Mouse (Mus musculus) small intestine, adult 2 months (tissue): Measurements from ENCODE around the gene Igsf21. TPM values are rescaled to one million over a fixed set of nuclear protein-coding genes. Genes with fewer than 3 reads are reported as not detected.

Experiments used
- H3K27ac ChIP-seq: fragments of 200-500 bp; 2 replicates; pipeline ENCODE4 v1.5.1; 2012; ENCODE audit warnings: low read depth, low read length, control low read depth, inconsistent platforms; ENCODE audit not compliant: insufficient read depth
- H3K27me3 ChIP-seq: fragments of 200-500 bp; 2 replicates; pipeline ENCODE4 v1.6.1; 2012; ENCODE audit warnings: mild to moderate bottlenecking, moderate library complexity, low read length, inconsistent platforms; ENCODE audit not compliant: control insufficient read depth, insufficient read depth
- H3K36me3 ChIP-seq: fragments of 200-500 bp; 2 replicates; pipeline ENCODE4 v1.6.1; 2012; ENCODE audit warnings: mild to moderate bottlenecking, low read length, control low read depth, inconsistent platforms; ENCODE audit not compliant: control insufficient read depth, insufficient read depth
- H3K4me1 ChIP-seq: fragments of 200-500 bp; 2 replicates; pipeline ENCODE4 v1.6.1; 2012; ENCODE audit warnings: low read length, inconsistent platforms, mixed read lengths; ENCODE audit not compliant: control insufficient read depth, insufficient read depth, insufficient read length
- H3K4me3 ChIP-seq: fragments of 200-500 bp; 2 replicates; pipeline ENCODE4 v1.5.1; 2012; ENCODE audit warnings: low read depth, mild to moderate bottlenecking, control low read depth, inconsistent platforms, low read length, moderate library complexity
- CTCF ChIP-seq: fragments of 200-500 bp; IDR thresholded peaks from 2 replicates; pipeline ENCODE4 v1.5.1; 2012; ENCODE audit warnings: low read depth, mild to moderate bottlenecking, control low read depth, inconsistent platforms, low read length, moderate library complexity, mixed read lengths; ENCODE audit not compliant: insufficient replicate concordance, insufficient read length; ENCODE audit errors: extremely low read depth
- POLR2A ChIP-seq: fragments of 200-500 bp; IDR thresholded peaks from 2 replicates; pipeline ENCODE4 v1.6.1; 2012; ENCODE audit warnings: low read depth, mild to moderate bottlenecking, control low read depth, inconsistent platforms, low read length, moderate library complexity
- WGBS: fragments of 180-500 bp; shearing (Covaris S2); methylation state at CpG from one replicate; pipeline ENCODE4 v1.1.7; 2018; 5-methylcytosine and 5-hydroxymethylcytosine counted together
- polyA plus RNA-seq: library from polyadenylated mRNA; depleted of rRNA; stranded (reverse); fragments of >200 nt; gene quantifications from 2 replicates; pipeline ENCODE4 v1.2.3, GENCODE M21; 2012

Gene Igsf21
- polyA plus RNA-seq, 1 experiment, result 1.0 TPM

DNA sequence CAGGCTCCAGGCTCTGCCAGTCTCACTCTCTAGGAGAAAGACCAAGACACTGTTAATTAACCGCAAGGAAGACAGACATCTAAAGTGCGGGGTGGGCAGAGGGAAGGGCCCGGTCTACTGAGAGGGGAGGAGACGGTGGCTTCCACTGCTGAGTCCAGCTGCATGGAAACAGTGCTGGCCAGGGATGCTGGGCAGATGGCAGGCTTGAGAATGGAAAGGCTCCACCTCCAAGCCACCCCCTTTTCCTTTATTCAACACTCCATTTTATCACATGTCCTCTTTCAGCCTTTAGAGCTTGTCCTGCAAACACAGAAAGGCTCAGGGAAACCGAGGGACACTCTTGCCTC lies 216.6 kb downstream of the Igsf21 start:
- Histone ChIP-seq H3K4me1 (no peaks in the 10 kb centered on the region), H3K27me3 (no peaks in the 10 kb centered on the region), H3K4me3 (no peak overlapping the region), H3K27ac (no peak overlapping the region), H3K36me3 (no peaks in the 10 kb centered on the region)
- 36% methylated on average over 5 of the region's 5 CpGs for WGBS
- no peak for TF ChIP-seq POLR2A
- no peak for TF ChIP-seq CTCF

DNA sequence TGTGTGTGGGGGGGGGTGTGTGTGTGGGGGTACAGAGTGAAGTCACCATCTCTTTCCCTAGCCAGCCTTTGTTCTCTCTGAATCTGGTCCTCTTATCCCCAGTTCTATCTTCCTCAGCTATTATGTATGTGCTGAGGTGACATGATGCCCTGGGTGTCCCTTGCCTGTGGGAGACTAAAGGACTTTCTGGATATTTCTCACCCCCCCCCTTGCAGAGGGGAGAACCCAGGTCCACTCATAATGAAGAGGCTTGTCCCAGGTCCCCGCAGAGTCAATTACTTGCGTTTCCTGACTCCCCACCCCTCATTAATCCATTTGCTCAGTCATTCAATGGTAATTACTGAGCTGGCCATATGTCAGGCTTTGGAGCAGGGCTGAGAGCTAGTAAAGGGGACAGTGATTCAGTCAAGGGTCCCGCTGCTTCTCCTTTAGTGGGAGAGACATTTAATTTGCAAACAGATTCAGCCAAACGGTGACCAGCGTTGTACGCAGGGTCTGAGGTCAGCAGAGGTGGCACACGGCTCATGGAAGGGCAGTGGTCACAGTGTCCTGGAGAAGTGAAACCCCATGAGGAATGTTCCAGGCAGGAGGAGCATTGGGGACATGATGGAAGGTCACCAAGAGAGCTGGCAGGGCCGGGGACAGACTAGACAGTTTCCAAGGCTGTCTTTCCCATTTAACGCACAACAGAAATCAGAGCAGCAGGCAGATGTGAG lies 217.1 kb downstream of the Igsf21 start:
- TF ChIP-seq CTCF (no peak), POLR2A (no peak)
- no peaks in the 10 kb centered on the region for H3K4me1 ChIP-seq
- no peaks in the 10 kb centered on the region for H3K36me3 ChIP-seq
- H3K27ac ChIP-seq, result no peak overlapping the region
- H3K27me3 ChIP-seq, result no peaks in the 10 kb centered on the region
- no peak overlapping the region for H3K4me3 ChIP-seq
- 61% methylated on average over 9 of the region's 9 CpGs for WGBS

DNA sequence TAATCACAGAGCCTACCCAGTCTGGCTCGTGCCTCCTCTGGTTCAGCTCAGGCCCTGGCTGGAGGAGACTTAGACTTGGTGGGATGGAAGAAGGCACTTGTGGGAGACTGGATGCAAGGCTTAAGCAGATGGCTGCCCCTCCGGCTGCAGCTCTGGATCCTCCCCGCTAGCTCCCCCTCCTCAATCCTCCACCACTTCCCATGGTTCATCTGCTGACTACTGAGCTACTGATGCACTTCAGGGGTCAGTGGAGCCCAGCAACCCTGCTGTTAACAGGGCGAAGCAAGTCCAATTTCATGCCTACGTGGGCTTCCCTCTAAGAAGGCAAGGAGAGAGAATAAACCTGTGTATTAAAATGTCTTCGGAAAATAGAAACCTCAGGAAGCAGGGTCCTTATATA lies 222.8 kb downstream of the Igsf21 start:
- TF ChIP-seq POLR2A (no peak), CTCF (no peak)
- Histone ChIP-seq H3K4me3 (no peak overlapping the region), H3K4me1 (no peaks in the 10 kb centered on the region), H3K27ac (no peak overlapping the region), H3K27me3 (no peaks in the 10 kb centered on the region), H3K36me3 (no peaks in the 10 kb centered on the region)
- 68% methylated on average over 6 of the region's 6 CpGs for WGBS

DNA sequence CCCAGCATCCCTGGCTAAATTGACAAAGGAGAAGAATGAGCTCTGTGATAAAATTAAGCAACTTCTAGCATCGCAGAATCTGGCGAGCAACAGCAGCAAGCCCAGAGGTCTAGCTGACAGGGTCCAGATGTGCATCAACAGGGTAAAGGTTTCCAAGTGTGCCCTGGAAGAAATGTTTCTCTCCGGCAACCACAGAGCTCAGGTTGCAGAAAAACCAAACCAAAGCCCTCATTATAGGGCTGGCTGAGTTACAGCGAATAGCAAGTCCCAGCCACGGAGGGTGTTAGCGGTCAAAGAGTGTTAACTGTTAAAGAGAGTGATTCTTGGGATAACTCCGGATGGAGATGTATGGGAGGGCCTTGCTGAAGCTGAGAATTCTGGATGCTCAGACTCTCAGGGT lies 230.7 kb downstream of the Igsf21 start:
- H3K4me3 ChIP-seq, result no peak overlapping the region
- H3K36me3 ChIP-seq, result no peaks in the 10 kb centered on the region
- no peak for TF ChIP-seq CTCF
- H3K27ac ChIP-seq, result no peak overlapping the region
- WGBS, result 67% methylated on average over 7 of the region's 7 CpGs
- H3K4me1 ChIP-seq, result no peaks in the 10 kb centered on the region
- no peaks in the 10 kb centered on the region for H3K27me3 ChIP-seq

DNA sequence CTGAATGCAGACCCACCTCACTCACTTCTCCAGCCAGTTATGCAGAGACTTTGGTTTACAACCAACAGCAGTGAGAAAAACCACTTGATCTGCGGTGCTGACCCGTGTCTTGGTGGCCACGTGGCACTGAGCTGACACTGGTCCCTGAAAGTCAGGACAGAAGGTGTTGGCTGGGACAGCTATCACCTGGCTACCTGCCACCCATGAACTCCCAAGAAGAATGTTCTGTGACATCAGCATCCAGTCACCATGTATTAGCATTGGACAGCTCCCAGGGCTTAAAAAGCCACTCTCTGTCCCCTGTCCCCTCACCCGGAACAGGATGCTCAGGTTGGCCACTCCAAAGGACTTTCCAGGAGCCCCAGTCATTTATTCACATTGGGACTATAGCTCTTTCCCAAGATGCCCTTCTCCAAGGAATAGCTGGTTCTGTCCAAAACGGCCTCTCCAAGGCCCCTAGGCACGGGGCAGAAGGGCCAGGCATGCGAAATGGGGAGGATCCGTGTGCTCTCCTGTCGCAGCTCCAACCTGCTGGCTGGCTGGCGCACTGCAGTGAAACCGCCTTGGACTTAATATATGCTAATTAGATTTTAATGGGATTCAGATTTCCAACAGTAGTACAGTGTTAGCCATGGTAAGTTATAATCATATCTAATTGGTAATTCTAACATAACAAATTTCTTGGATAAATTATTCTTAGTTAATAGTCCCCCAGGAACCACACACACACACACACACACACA lies 235.7 kb downstream of the Igsf21 start:
- no peak for TF ChIP-seq POLR2A
- TF ChIP-seq CTCF, result no peak
- Histone ChIP-seq H3K27me3 (no peaks in the 10 kb centered on the region), H3K27ac (no peak overlapping the region), H3K36me3 (no peaks in the 10 kb centered on the region), H3K4me1 (no peaks in the 10 kb centered on the region), H3K4me3 (no peak overlapping the region)
- WGBS, result 58% methylated on average over 11 of the region's 11 CpGs

DNA sequence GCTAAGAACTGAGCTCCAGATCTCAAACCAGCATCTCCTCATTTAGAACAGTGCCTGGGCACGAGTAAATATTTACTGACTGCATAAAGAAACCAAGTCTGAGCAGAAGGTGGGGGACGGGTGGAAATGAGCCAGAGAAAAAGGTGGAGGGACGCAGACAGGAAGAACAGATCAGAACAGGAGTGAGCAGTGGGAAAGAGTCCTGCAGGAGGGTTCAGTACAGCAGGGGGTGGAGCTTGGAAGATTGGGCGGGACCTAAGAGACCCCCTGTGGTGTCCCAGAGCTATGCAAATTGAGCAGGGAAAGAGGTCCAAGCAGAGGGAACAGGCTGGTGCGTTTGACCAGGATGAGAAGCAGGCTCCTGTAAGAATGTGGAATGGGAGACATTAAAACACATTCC lies 241.7 kb downstream of the Igsf21 start:
- H3K4me1 ChIP-seq, result no peaks in the 10 kb centered on the region; the same call in 1 of the 2 replicates

DNA sequence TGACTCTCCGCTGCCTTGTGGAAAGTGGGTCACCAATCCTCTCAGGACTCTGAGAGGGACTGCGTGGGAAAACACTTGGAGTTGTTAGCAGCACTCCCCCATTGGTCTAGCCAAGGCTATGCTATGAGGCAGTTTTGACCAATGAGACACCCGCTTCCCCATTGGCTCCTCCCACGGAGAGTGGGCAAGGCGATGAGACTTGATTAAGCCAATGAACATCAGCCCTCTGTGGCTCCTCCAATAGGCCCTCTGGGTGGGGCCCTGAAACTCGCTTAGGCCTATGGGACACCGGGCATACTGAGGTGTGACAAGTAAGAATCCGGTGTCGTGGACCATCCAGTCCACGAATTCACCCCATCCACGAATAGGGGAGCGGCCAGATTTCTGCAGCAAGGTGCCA lies 242.4 kb downstream of the Igsf21 start:
- 9% methylated on average over 12 of the region's 12 CpGs for WGBS
- TF ChIP-seq POLR2A (no peak), CTCF (no peak)

More for the DNA sequence above, 241.7 kb downstream of the Igsf21 start:
- H3K27ac ChIP-seq, result no peak overlapping the region
- TF ChIP-seq CTCF, result no peak
- TF ChIP-seq POLR2A, result no peak
- 3% methylated on average over 5 of the region's 5 CpGs for WGBS
- no peaks in the 10 kb centered on the region for H3K27me3 ChIP-seq
- H3K36me3 ChIP-seq, result no peaks in the 10 kb centered on the region
- no peak overlapping the region for H3K4me3 ChIP-seq

More for the DNA sequence above, 242.4 kb downstream of the Igsf21 start:
- H3K27ac ChIP-seq, result no peak overlapping the region
- H3K4me1 ChIP-seq, result no peaks in the 10 kb centered on the region; the same call in 1 of the 2 replicates
- peak overlapping the region; percentile 40 for H3K4me3 ChIP-seq
- H3K27me3 ChIP-seq, result no peaks in the 10 kb centered on the region
- no peaks in the 10 kb centered on the region for H3K36me3 ChIP-seq
